Mouse (Mus musculus) heart, embryonic 12.5 days (tissue): ENCODE measurements around the gene Mdga1. TPM values are rescaled to one million over a fixed set of nuclear protein-coding genes. Genes with fewer than 3 reads are reported as not detected.

ENCODE experiments used
- ATAC-seq: fragments of 200-750 bp; cut with Nextera tagmentation; 2 replicates; pipeline ENCODE4 v1.8.0; 2017; ENCODE audit warnings: moderate TSS enrichment, moderate library complexity; ENCODE audit not compliant: insufficient number of reproducible peaks, low FRiP score
- H3K27ac ChIP-seq: fragments of 300-500 bp; sonication (generic); 2 replicates; pipeline ENCODE4 v1.5.1; 2016; ENCODE audit warnings: mild to moderate bottlenecking, moderate library complexity; ENCODE audit not compliant: poor library complexity, severe bottlenecking
- H3K27me3 ChIP-seq: fragments of 300-500 bp; sonication (generic); replicated peaks from 2 replicates; pipeline ENCODE4 v1.6.1; 2016; ENCODE audit warnings: mild to moderate bottlenecking, moderate library complexity
- H3K36me3 ChIP-seq: fragments of 300-500 bp; sonication (generic); 2 replicates; pipeline ENCODE4 v1.6.1; 2016; ENCODE audit warnings: mild to moderate bottlenecking, moderate library complexity
- H3K4me1 ChIP-seq: fragments of 300-500 bp; sonication (generic); replicated peaks from 2 replicates; pipeline ENCODE4 v1.6.1; 2016; ENCODE audit warnings: mild to moderate bottlenecking
- H3K4me2 ChIP-seq: fragments of 300-500 bp; sonication (generic); 2 replicates; pipeline ENCODE4 v1.6.1; 2016; ENCODE audit warnings: mild to moderate bottlenecking, moderate library complexity
- H3K4me3 ChIP-seq: fragments of 300-500 bp; sonication (generic); 2 replicates; pipeline ENCODE4 v1.5.1; 2016; ENCODE audit warnings: mild to moderate bottlenecking
- H3K9ac ChIP-seq: fragments of 300-500 bp; sonication (generic); 2 replicates; pipeline ENCODE4 v1.6.1; 2016; ENCODE audit warnings: mild to moderate bottlenecking, moderate library complexity
- H3K9me3 ChIP-seq: fragments of 300-500 bp; sonication (generic); replicated peaks from 2 replicates; pipeline ENCODE4 v1.6.1; 2016; ENCODE audit warnings: mild to moderate bottlenecking, moderate library complexity
- WGBS: fragments of 180-500 bp; shearing (Covaris S2); methylation state at CpG from one replicate; pipeline ENCODE4 v1.1.7; 2016; 5-methylcytosine and 5-hydroxymethylcytosine counted together
- polyA plus RNA-seq: library from polyadenylated mRNA; unstranded; fragments of >200 nt; fragmentation: Nextera tagmentation; extraction: Ambion mirVana; gene quantifications from 2 replicates; pipeline ENCODE4 v1.2.1, GENCODE M21; 2016

Gene Mdga1
- polyA plus RNA-seq, 1 experiment from 2014 or later, result 3.9 TPM

DNA sequence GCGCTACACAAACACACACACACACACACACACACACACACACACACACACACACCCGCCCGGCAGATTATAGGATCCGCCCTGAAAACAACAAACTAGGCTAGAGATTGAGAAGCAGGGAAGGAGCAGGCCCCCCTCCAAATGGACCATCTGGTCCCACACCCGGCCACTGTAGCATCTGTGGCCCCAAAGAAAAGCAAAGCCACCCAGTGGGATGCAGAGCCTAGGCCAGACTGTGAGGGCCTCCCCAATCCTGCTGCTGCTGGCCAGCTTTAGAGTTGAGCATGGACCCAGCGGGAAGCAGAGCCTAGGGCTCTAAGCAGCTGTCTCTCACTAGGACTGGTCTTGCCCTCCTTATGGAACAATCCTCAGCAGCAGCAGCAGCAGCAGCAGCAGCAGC lies 85.3 kb downstream of the Mdga1 start:
- H3K9me3 ChIP-seq, result no peaks in the 10 kb centered on the region
- no peak for ATAC-seq
- H3K4me1 ChIP-seq, result peaks cover 25% of the 10 kb centered on the region
- H3K4me3 ChIP-seq, result no peak overlapping the region
- no peaks in the 10 kb centered on the region for H3K36me3 ChIP-seq
- peaks cover 54% of the 10 kb centered on the region for H3K27me3 ChIP-seq
- H3K27ac ChIP-seq, result no peak overlapping the region
- H3K4me2 ChIP-seq, result no peak overlapping the region
- no peak overlapping the region for H3K9ac ChIP-seq
- 44% methylated on average over 6 of the region's 6 CpGs for WGBS

GRCm38 (mm10) chr17:29883351-29883750 lies 86.5 kb downstream of the Mdga1 start:
- Histone ChIP-seq H3K36me3 (no peaks in the 10 kb centered on the region), H3K4me1 (peaks cover 19% of the 10 kb centered on the region), H3K4me2 (no peak overlapping the region), H3K9ac (no peak overlapping the region), H3K27me3 (peaks cover 50% of the 10 kb centered on the region), H3K4me3 (no peak overlapping the region), H3K9me3 (0 out of 2 replicates have a peak, but pooled peaks cover 3% of the 10 kb centered on the region), H3K27ac (no peak overlapping the region)
- ATAC-seq, result no peak
- 52% methylated on average over 9 of the region's 9 CpGs for WGBS

GRCm38 (mm10) chr17:29882885-29883284 lies 87.0 kb downstream of the Mdga1 start:
- H3K36me3 ChIP-seq, result no peaks in the 10 kb centered on the region
- 0% methylated on average over 5 of the region's 5 CpGs for WGBS
- 0 out of 2 replicates have a peak, but pooled peaks cover 4% of the 10 kb centered on the region for H3K9me3 ChIP-seq
- H3K9ac ChIP-seq, result no peak overlapping the region
- peaks cover 50% of the 10 kb centered on the region for H3K27me3 ChIP-seq
- H3K4me3 ChIP-seq, result no peak overlapping the region
- H3K4me1 ChIP-seq, result peaks cover 19% of the 10 kb centered on the region
- no peak overlapping the region for H3K27ac ChIP-seq
- ATAC-seq, result no peak
- H3K4me2 ChIP-seq, result no peak overlapping the region

DNA sequence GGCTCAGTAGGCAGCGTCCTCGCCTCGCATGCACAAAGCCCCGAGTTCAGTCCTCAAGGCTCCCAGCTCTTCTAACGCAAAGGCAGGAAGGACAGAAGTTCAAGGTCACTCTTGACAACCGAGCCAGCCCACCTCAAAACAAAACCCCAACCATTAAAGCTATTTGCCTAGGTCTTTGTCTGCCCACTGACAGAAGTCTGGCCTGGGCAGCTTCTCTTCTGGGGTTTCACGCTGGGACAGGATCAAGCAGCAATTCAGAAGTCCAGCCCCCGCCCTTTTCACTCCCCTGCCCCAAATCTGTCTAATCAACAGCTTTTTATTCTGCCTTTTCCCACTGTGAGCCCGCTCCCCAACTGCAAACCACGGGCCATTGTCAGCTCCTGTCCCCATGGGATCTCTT lies 89.6 kb downstream of the Mdga1 start:
- Histone ChIP-seq H3K36me3 (no peaks in the 10 kb centered on the region), H3K4me3 (no peak overlapping the region), H3K9me3 (peaks cover 11% of the 10 kb centered on the region; the same call in 1 of the 2 replicates), H3K4me1 (no peaks in the 10 kb centered on the region), H3K27me3 (peaks cover 43% of the 10 kb centered on the region), H3K4me2 (no peak overlapping the region), H3K27ac (no peak overlapping the region), H3K9ac (no peak overlapping the region)
- WGBS, result 61% methylated on average over 10 of the region's 10 CpGs
- ATAC-seq, result no peak

DNA sequence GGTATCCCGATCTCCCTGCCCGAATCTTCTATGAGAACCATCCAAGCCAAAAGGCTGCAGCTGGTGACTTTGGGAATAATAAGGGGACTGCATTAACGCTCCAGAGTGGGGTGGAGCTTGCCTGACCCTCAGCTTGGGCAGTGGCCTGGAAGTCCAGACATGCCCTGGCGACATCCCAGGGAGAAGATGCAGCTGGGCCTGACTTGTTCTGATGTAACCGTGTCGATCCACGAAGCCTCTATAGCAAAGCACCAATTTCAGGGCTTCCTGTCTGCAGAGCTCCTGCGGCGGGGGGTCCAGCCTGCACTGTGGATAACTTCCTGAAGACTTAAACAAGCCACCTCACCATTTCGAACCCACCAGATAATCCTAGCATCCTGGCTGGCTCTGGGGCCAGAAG lies 90.9 kb downstream of the Mdga1 start:
- peaks cover 11% of the 10 kb centered on the region; the same call in 1 of the 2 replicates for H3K9me3 ChIP-seq
- H3K27ac ChIP-seq, result no peak overlapping the region
- H3K4me3 ChIP-seq, result no peak overlapping the region
- 88% methylated on average over 10 of the region's 10 CpGs for WGBS
- H3K9ac ChIP-seq, result no peak overlapping the region
- no peak overlapping the region for H3K4me2 ChIP-seq
- H3K27me3 ChIP-seq, result peaks cover 43% of the 10 kb centered on the region
- H3K36me3 ChIP-seq, result no peaks in the 10 kb centered on the region
- no peak for ATAC-seq
- H3K4me1 ChIP-seq, result peaks cover 10% of the 10 kb centered on the region

DNA sequence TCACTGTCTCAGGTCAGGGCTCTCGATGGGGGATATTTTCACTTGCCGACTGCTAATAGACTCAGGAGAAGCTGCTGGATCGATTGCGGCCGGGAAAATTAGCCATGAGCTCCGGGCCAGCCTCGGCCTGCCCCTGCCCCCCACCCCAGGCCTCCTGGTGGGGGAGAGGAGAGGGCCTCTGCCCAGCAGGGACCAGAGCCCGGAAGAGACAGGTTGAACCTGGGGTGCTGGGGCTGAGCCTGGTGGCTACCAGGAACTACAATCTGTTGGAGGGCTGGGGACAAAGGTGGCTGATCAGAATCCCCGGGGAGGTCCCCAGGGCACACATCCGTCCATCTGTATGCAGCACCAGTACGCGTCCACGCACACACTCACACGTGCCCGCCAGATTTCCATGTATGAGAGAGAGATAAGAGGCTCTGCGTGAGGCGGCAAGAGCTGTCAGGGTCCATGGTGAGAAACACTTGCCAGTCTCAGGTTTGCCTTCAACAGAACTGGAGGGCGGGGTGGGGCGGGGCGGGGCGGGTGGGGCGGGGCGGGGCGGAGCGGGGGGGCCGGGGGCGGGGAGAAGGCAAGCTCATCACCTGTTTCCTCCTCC lies 95.7 kb downstream of the Mdga1 start:
- WGBS, result 8% methylated on average over 27 of the region's 27 CpGs
- Histone ChIP-seq H3K4me3 (no peak overlapping the region; the same call in 1 of the 2 replicates), H3K36me3 (no peaks in the 10 kb centered on the region), H3K9ac (no peak overlapping the region), H3K4me2 (peak overlapping the region; percentile 45), H3K27ac (no peak overlapping the region), H3K27me3 (peaks cover 48% of the 10 kb centered on the region), H3K9me3 (peaks cover 11% of the 10 kb centered on the region; the same call in 1 of the 2 replicates), H3K4me1 (peaks cover 16% of the 10 kb centered on the region)
- ATAC-seq, result no peak

DNA sequence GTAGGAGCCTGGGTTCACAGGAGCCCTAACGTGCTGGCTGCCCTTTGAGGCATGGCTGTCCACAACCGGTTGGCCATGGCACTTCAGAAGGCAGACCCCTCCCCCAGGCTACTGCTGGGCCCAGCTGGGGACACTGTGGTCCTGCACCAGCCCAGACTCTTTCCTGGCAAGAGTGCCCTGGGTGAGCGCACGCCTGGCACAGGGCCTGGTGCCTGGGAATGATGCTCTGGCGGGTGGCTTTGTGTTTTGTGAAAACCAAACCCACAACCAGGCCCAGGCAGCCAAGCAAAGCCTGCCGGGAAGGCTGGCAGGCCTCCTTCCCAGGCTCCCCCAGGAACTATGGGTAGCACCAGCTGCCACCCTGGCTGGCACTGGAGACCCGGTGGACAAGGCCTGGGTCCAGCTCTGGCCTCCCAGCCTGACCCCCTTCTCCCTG lies 96.3 kb downstream of the Mdga1 start:
- no peak overlapping the region for H3K4me3 ChIP-seq
- H3K36me3 ChIP-seq, result no peaks in the 10 kb centered on the region
- peaks cover 16% of the 10 kb centered on the region for H3K4me1 ChIP-seq
- no peak overlapping the region for H3K9ac ChIP-seq
- no peak overlapping the region for H3K27ac ChIP-seq
- ATAC-seq, result no peak; the same call in 1 of the 2 replicates
- 68% methylated on average over 7 of the region's 7 CpGs for WGBS
- peaks cover 48% of the 10 kb centered on the region for H3K27me3 ChIP-seq
- H3K4me2 ChIP-seq, result no peak overlapping the region
- peaks cover 8% of the 10 kb centered on the region; the same call in 1 of the 2 replicates for H3K9me3 ChIP-seq

DNA sequence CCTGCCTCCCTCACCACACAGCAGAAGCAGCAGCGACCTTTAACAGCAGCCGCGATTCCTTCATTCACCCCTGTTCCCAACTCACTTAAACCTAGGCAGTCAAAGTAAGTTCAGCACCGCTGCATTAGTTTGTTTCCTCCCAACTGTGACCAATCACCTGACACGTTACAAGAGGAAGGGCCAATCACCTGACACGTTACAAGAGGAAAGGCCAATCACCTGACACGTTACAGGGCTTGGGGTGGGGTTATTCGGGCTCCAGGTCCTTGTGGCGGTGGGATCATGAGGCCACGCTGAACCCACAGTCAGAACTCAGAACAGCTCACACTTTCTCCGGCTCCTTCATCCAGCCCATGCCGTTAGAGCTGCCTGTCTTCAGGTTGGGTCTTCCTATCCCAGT lies 99.6 kb downstream of the Mdga1 start:
- Histone ChIP-seq H3K9me3 (peaks cover 10% of the 10 kb centered on the region), H3K9ac (no peak overlapping the region), H3K36me3 (no peaks in the 10 kb centered on the region), H3K4me1 (peaks cover 16% of the 10 kb centered on the region), H3K27me3 (peaks cover 34% of the 10 kb centered on the region), H3K4me3 (no peak overlapping the region), H3K27ac (no peak overlapping the region), H3K4me2 (0 out of 2 replicates have a peak overlapping the region, but pooled peaks have one; percentile 8)
- no peak for ATAC-seq
- 63% methylated on average over 12 of the region's 12 CpGs for WGBS

DNA sequence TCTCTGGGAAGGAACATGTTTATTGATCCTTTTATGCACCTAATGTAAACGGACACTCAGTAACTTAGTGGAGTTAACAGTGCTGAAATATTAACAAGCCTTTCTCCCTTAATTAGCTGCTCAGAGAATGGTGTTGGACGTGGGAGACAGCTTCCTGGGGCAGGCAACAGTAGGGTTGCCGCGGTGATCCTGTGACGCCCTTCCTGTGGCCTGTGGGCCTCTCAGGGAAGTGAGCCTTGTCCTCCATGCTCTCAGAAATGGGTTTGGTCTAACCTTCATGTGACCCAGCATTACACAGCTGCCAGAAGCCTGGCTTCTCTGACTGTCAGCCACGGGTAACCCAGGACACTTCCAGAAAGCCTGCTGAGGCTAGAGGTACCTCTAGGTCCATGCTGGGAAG lies 104.0 kb downstream of the Mdga1 start:
- Histone ChIP-seq H3K9me3 (peaks cover 10% of the 10 kb centered on the region), H3K36me3 (no peaks in the 10 kb centered on the region), H3K4me2 (no peak overlapping the region), H3K4me3 (no peak overlapping the region), H3K4me1 (0 out of 2 replicates have a peak, but pooled peaks cover 4% of the 10 kb centered on the region), H3K9ac (no peak overlapping the region), H3K27ac (no peak overlapping the region), H3K27me3 (no peaks in the 10 kb centered on the region; the same call in 1 of the 2 replicates)
- 69% methylated on average over 6 of the region's 6 CpGs for WGBS
- ATAC-seq, result no peak

- Histone ChIP-seq H3K4me2 (no peak overlapping the region), H3K9me3 (peaks cover 10% of the 10 kb centered on the region), H3K27ac (no peak overlapping the region), H3K36me3 (no peaks in the 10 kb centered on the region), H3K27me3 (no peaks in the 10 kb centered on the region; the same call in 1 of the 2 replicates), H3K4me1 (peaks cover 8% of the 10 kb centered on the region), H3K4me3 (no peak overlapping the region), H3K9ac (no peak overlapping the region)
- WGBS, result 56% methylated on average over 7 of the region's 7 CpGs
- ATAC-seq, result no peak
These were observed 105.4 kb downstream of the Mdga1 start for GRCm38 (mm10) chr17:29864440-29864839.

GRCm38 (mm10) chr17:29859788-29860283 lies 110.1 kb downstream of the Mdga1 start:
- Histone ChIP-seq H3K27ac (no peak overlapping the region), H3K36me3 (no peaks in the 10 kb centered on the region), H3K4me2 (no peak overlapping the region), H3K9me3 (no peaks in the 10 kb centered on the region), H3K4me1 (peaks cover 15% of the 10 kb centered on the region), H3K9ac (no peak overlapping the region), H3K27me3 (peaks cover 14% of the 10 kb centered on the region; the same call in 1 of the 2 replicates), H3K4me3 (no peak overlapping the region)
- 30% methylated on average over 13 of the region's 13 CpGs for WGBS
- ATAC-seq, result peak; percentile 68; the same call in 1 of the 2 replicates
